8 mouse cellular contexts compared by ENCODE assay signal in the genomic region with DNA sequence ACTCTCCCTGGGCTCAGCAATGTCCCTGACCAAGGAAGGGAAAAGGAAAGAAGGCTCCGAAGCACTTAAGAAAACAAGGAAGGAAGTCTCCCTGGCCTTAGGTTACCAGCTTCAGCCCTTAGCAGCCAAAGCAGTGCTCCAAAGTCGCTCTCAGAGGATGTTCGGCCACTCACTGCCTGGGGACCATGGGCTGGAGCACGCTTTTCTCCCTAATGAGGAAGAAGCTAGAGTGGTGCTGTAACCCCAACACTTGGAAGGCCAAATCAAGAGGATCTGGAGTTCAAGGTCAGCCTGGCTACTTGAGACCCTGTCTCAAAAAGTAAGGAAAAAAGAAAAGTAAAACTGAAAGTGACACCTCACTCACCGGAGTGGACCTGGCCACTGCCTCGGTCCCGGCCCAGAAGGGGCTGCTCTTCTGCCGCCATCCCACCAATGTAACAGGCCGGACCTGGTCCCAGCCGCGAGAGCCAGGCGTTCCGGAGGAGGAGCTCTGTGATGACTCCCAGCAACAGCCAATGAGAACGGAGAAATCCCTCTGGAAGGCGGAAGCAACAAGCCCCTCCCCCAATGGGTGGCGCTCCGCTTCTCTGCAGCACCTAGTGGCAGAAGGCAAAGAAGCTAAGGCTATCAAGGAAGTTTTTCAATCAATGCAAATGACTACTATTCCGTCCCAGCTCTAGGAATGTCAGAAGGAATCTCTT. TPM values are rescaled to one million over a fixed set of nuclear protein-coding genes. Genes with fewer than 3 reads are reported as not detected.
DNase-seq lines count a peak whose midpoint lies in the region; ATAC-seq and TF ChIP-seq lines count a peak whose summit lies in the region.

A gene (minus strand): TSS at position 525 of the 701 bp plus-strand sequence.

- DNase-seq in c-Kit-positive CD71-positive TER-119-positive erythroid progenitor cells, embryonic 14.5 days (ENCODE audit: low spot score) = peak; percentile 84
- peak; percentile 94 for DNase-seq in heart, postnatal 0 days (ENCODE audit: low spot score)
- DNase-seq in kidney, postnatal 4 days = peak; percentile 96 to 97

- ATAC-seq in forebrain, embryonic 12.5 days (ENCODE audit: low FRiP score) = peak; percentile 96
- ATAC-seq in heart, postnatal 0 days (ENCODE audit: insufficient read depth, low read depth) = peak; percentile 94
- ATAC-seq in liver, embryonic 16.5 days (ENCODE audit: low read depth) = peak; percentile 87
- ATAC-seq in neural tube, embryonic 13.5 days (ENCODE audit: low read depth) = peak; percentile 88

- H3K27ac ChIP-seq in forebrain, embryonic 12.5 days = no peak within 1 kb of the TSS
- peak within 1 kb of the TSS; percentile 62 for H3K27ac ChIP-seq in heart, postnatal 0 days (ENCODE audit: low read depth)
- no peak within 1 kb of the TSS for H3K27ac ChIP-seq in liver, embryonic 16.5 days (ENCODE audit: low read length)
- no peak within 1 kb of the TSS for H3K27ac ChIP-seq in neural tube, embryonic 13.5 days (replicated peaks)
- peak within 1 kb of the TSS; percentile 69; the same call in 1 of the 2 replicates for H3K27ac ChIP-seq in testis, adult 2 months (ENCODE audit: control insufficient read depth, insufficient read depth, low read depth, low read length)

- TF ChIP-seq POLR2A in testis, adult 2 months (IDR thresholded peaks at IDR 0.05; ENCODE audit: control insufficient read depth, low read depth, low read length) = peak; percentile 77

- no peaks in the 10 kb centered on the region for H3K27me3 ChIP-seq in E14TG2a.4 (ENCODE audit: insufficient read depth, low read length)
- no peaks in the 10 kb centered on the region for H3K27me3 ChIP-seq in forebrain, embryonic 12.5 days
- H3K27me3 ChIP-seq in heart, postnatal 0 days (ENCODE audit: control insufficient read depth, insufficient read depth, low read length) = no peaks in the 10 kb centered on the region
- H3K27me3 ChIP-seq in liver, embryonic 16.5 days (ENCODE audit: control insufficient read depth, insufficient read depth, low read depth, low read length) = no peaks in the 10 kb centered on the region
- H3K27me3 ChIP-seq in neural tube, embryonic 13.5 days = no peaks in the 10 kb centered on the region
- H3K27me3 ChIP-seq in testis, adult 2 months (ENCODE audit: control insufficient read depth, insufficient read depth, low read length) = no peaks in the 10 kb centered on the region

- no peak for TF ChIP-seq EP300 in heart, postnatal 0 days (IDR thresholded peaks at IDR 0.05; ENCODE audit: low read depth)

- peak within 1 kb of the TSS; percentile 81 for H3K4me3 ChIP-seq in E14TG2a.4 (replicated peaks; ENCODE audit: low read length)
- H3K4me3 ChIP-seq in forebrain, embryonic 12.5 days (replicated peaks) = peak within 1 kb of the TSS; percentile 47
- peak within 1 kb of the TSS; percentile 70 for H3K4me3 ChIP-seq in heart, postnatal 0 days (ENCODE audit: low read depth, low read length)
- peak within 1 kb of the TSS; percentile 60 for H3K4me3 ChIP-seq in liver, embryonic 16.5 days (ENCODE audit: low read depth, low read length)
- peak within 1 kb of the TSS; percentile 44 for H3K4me3 ChIP-seq in neural tube, embryonic 13.5 days
- H3K4me3 ChIP-seq in testis, adult 2 months (ENCODE audit: control insufficient read depth, low read depth, low read length) = peak within 1 kb of the TSS; percentile 84

- H3K9ac ChIP-seq in forebrain, embryonic 12.5 days = peak within 1 kb of the TSS; percentile 55
- H3K9ac ChIP-seq in heart, postnatal 0 days (replicated peaks; ENCODE audit: low read depth, low read length) = peak within 1 kb of the TSS; percentile 60
- peak within 1 kb of the TSS; percentile 18 for H3K9ac ChIP-seq in liver, embryonic 16.5 days (ENCODE audit: low read depth, low read length)
- H3K9ac ChIP-seq in neural tube, embryonic 13.5 days = peak within 1 kb of the TSS; percentile 64

- peak; percentile 12; the same call in 1 of the 2 replicates for TF ChIP-seq CTCF in E14TG2a.4 (conservative IDR thresholded peaks at IDR 0.05; ENCODE audit: low read length)
- TF ChIP-seq CTCF in heart, postnatal 0 days (IDR thresholded peaks at IDR 0.05; ENCODE audit: low read depth) = peak; percentile 57
- TF ChIP-seq CTCF in testis, adult 2 months (IDR thresholded peaks at IDR 0.05; ENCODE audit: control insufficient read depth, insufficient read depth, insufficient replicate concordance, low read depth, low read length) = peak; percentile 28; the same call in 1 of the 2 replicates

- peaks cover 32% of the 10 kb centered on the region for H3K36me3 ChIP-seq in E14TG2a.4 (ENCODE audit: insufficient read depth, low read length)
- peaks cover 13% of the 10 kb centered on the region; the same call in 1 of the 2 replicates for H3K36me3 ChIP-seq in forebrain, embryonic 12.5 days (replicated peaks)
- H3K36me3 ChIP-seq in heart, postnatal 0 days (replicated peaks; ENCODE audit: control insufficient read depth, insufficient read depth, low read length) = peaks cover 16% of the 10 kb centered on the region
- H3K36me3 ChIP-seq in liver, embryonic 16.5 days (ENCODE audit: control insufficient read depth, insufficient read depth) = no peaks in the 10 kb centered on the region
- H3K36me3 ChIP-seq in neural tube, embryonic 13.5 days = 0 out of 2 replicates have a peak, but pooled peaks cover 15% of the 10 kb centered on the region
- H3K36me3 ChIP-seq in testis, adult 2 months (ENCODE audit: control insufficient read depth, insufficient read depth, low read length) = no peaks in the 10 kb centered on the region

- H3K4me1 ChIP-seq in E14TG2a.4 (replicated peaks; ENCODE audit: low read depth, low read length) = peaks cover 73% of the 10 kb centered on the region
- peaks cover 17% of the 10 kb centered on the region for H3K4me1 ChIP-seq in forebrain, embryonic 12.5 days
- peaks cover 10% of the 10 kb centered on the region for H3K4me1 ChIP-seq in heart, postnatal 0 days (ENCODE audit: control insufficient read depth, insufficient read depth)
- peaks cover 3% of the 10 kb centered on the region for H3K4me1 ChIP-seq in liver, embryonic 16.5 days (ENCODE audit: control insufficient read depth, low read depth, low read length)
- peaks cover 12% of the 10 kb centered on the region for H3K4me1 ChIP-seq in neural tube, embryonic 13.5 days (replicated peaks)
- H3K4me1 ChIP-seq in testis, adult 2 months (ENCODE audit: control insufficient read depth, insufficient read depth, low read length) = peaks cover 4% of the 10 kb centered on the region

- H3K4me2 ChIP-seq in forebrain, embryonic 12.5 days = peak within 1 kb of the TSS; percentile 60
- peak within 1 kb of the TSS; percentile 85 for H3K4me2 ChIP-seq in heart, postnatal 0 days (ENCODE audit: low read depth, low read length)
- peak within 1 kb of the TSS; percentile 62 for H3K4me2 ChIP-seq in liver, embryonic 16.5 days (ENCODE audit: low read depth, low read length)
- peak within 1 kb of the TSS; percentile 62 for H3K4me2 ChIP-seq in neural tube, embryonic 13.5 days

- no peaks in the 10 kb centered on the region for H3K9me3 ChIP-seq in E14TG2a.4 (ENCODE audit: low read length)
- no peaks in the 10 kb centered on the region for H3K9me3 ChIP-seq in forebrain, embryonic 12.5 days
- no peaks in the 10 kb centered on the region for H3K9me3 ChIP-seq in heart, postnatal 0 days (replicated peaks; ENCODE audit: control insufficient read depth, low read length)
- H3K9me3 ChIP-seq in liver, embryonic 16.5 days (replicated peaks; ENCODE audit: control insufficient read depth, low read length) = no peaks in the 10 kb centered on the region
- no peaks in the 10 kb centered on the region for H3K9me3 ChIP-seq in neural tube, embryonic 13.5 days

- WGBS in forebrain, embryonic 12.5 days = 4% methylated on average over 18 of the region's 18 CpGs
- 3% methylated on average over 18 of the region's 18 CpGs for WGBS in heart, postnatal 0 days
- 1% methylated on average over 18 of the region's 18 CpGs for WGBS in liver, embryonic 16.5 days (ENCODE audit: insufficient replicate concordance)
- WGBS in neural tube, embryonic 13.5 days = 5% methylated on average over 18 of the region's 18 CpGs

RNA-seq across cellular contexts. Expression of the gene that starts here (rescaled TPM):
- 4.8 and 5.2 TPM in 2 replicates for polyA plus RNA-seq in forebrain, embryonic 12.5 days (2016; fragmentation: Nextera tagmentation; extraction: Ambion mirVana)
- total RNA-seq in heart, postnatal 0 days (2014; rRNA removed; ENCODE audit: low replicate concordance) = 5.5 and 6.1 TPM in 2 replicates
- 2.7 TPM in 2 replicates for polyA plus RNA-seq in heart, postnatal 0 days (2015; fragmentation: Nextera tagmentation; extraction: Ambion mirVana)
- polyA plus RNA-seq in liver, embryonic 16.5 days (2015; fragmentation: Nextera tagmentation; extraction: Ambion mirVana) = 2.3 and 2.4 TPM in 2 replicates
- 3.9 and 4.2 TPM in 2 replicates for polyA plus RNA-seq in neural tube, embryonic 13.5 days (2015; fragmentation: Nextera tagmentation; extraction: Ambion mirVana)
- 15.3 and 16.8 TPM in 2 replicates for polyA plus RNA-seq in testis, adult 2 months (2012; rRNA removed)

Comparison
In these comparisons a context has a peak if more than half of its experiments do, and no peak if none do; other contexts are left out.
1. H3K27ac ChIP-seq: peak in heart, postnatal 0 days (single experiment) and testis, adult 2 months (single experiment); none in forebrain, embryonic 12.5 days (single experiment), liver, embryonic 16.5 days (single experiment) and neural tube, embryonic 13.5 days (single experiment).
2. Peak in every context shown above with its lines, with median percentiles within 50 percentile points of each other: H3K4me3 ChIP-seq, CTCF ChIP-seq, DNase-seq, ATAC-seq, H3K4me2 ChIP-seq and H3K9ac ChIP-seq.